Mouse (Mus musculus) bone marrow, adult 2 months (tissue): ENCODE results near the gene Pi4kb.
"Not testable (repeated sequence)": the region's sequence is repeated elsewhere in the genome, so short reads cannot be mapped to it uniquely, and the experiment has no call there.

Experiments
- CTCF ChIP-seq: fragments of 200-500 bp; IDR thresholded peaks from 2 replicates; pipeline ENCODE4 v1.5.1; 2011; ENCODE audit warnings: low read length, control low read depth; ENCODE audit not compliant: control insufficient read depth, insufficient read depth
- POLR2A ChIP-seq: fragments of 200-500 bp; IDR thresholded peaks from 2 replicates; pipeline ENCODE4 v1.6.1; 2011; ENCODE audit warnings: low read depth, mild to moderate bottlenecking, control low read depth, low read length, borderline replicate concordance; ENCODE audit not compliant: control insufficient read depth

GRCm38 (mm10) chr3:94936147-94936546 lies 38.4 kb upstream of the Pi4kb start:
- not testable (repeated sequence) for TF ChIP-seq CTCF, POLR2A
